Comparison of ENCODE assay signal across 8 mouse cellular contexts in genomic region chr4:122883294-122883693, GRCm38 (mm10). TPM values are rescaled to one million over a fixed set of nuclear protein-coding genes. Genes with fewer than 3 reads are reported as not detected.
A peak's percentile ranks its signal among the peaks of the same experiment; 100 is the strongest.
DNase-seq lines count a peak whose midpoint lies in the region; ATAC-seq and TF ChIP-seq lines count a peak whose summit lies in the region.
"Had no signal": no experiment of that assay in that cellular context is flagged by ENCODE, and none has a peak within 500 bp of the region (broad histone marks: within the 10 kb centered on the region; RNA-seq: fewer than 3 reads in every experiment).

No protein-coding gene starts in this region.

- H3K4me1 ChIP-seq in hindbrain, embryonic 15.5 days (replicated peaks) = peaks cover 42% of the 10 kb centered on the region
- H3K4me1 ChIP-seq in hindbrain, embryonic 16.5 days (ENCODE audit: control insufficient read depth, insufficient read depth, low read depth, low read length) = peaks cover 28% of the 10 kb centered on the region
- peaks cover 7% of the 10 kb centered on the region; the same call in 1 of the 2 replicates for H3K4me1 ChIP-seq in midbrain, postnatal 0 days (ENCODE audit: insufficient read depth, low read length)
- H3K4me1 ChIP-seq in midbrain, embryonic 14.5 days (ENCODE audit: control insufficient read depth, insufficient read depth, low read length) = peaks cover 22% of the 10 kb centered on the region
- peaks cover 18% of the 10 kb centered on the region for H3K4me1 ChIP-seq in limb, embryonic 14.5 days (ENCODE audit: control insufficient read depth, insufficient read depth, low read length)
- peaks cover 40% of the 10 kb centered on the region for H3K4me1 ChIP-seq in stomach, embryonic 16.5 days (ENCODE audit: control insufficient read depth, insufficient read depth, low read length)

- 0 out of 2 replicates have a peak overlapping the region, but pooled peaks have one; percentile 22 for H3K9ac ChIP-seq in hindbrain, embryonic 15.5 days
- H3K9ac ChIP-seq in hindbrain, embryonic 16.5 days (ENCODE audit: low read depth, low read length) = no peak overlapping the region
- H3K9ac ChIP-seq in midbrain, postnatal 0 days (replicated peaks; ENCODE audit: low read length, poor library complexity, severe bottlenecking) = no peak overlapping the region
- H3K9ac ChIP-seq in midbrain, embryonic 14.5 days (replicated peaks; ENCODE audit: low read length) = no peak overlapping the region
- H3K9ac ChIP-seq in limb, embryonic 14.5 days (ENCODE audit: low read depth, low read length, severe bottlenecking) = no peak overlapping the region
- no peak overlapping the region for H3K9ac ChIP-seq in stomach, embryonic 16.5 days (ENCODE audit: low read length)

- peak overlapping the region; percentile 64; the same call in 1 of the 2 replicates for H3K4me2 ChIP-seq in hindbrain, embryonic 15.5 days
- H3K4me2 ChIP-seq in hindbrain, embryonic 16.5 days (ENCODE audit: low read length) = no peak overlapping the region; the same call in 1 of the 2 replicates
- no peak overlapping the region for H3K4me2 ChIP-seq in midbrain, postnatal 0 days (ENCODE audit: low read depth, low read length, poor library complexity, severe bottlenecking)
- no peak overlapping the region for H3K4me2 ChIP-seq in midbrain, embryonic 14.5 days (ENCODE audit: low read length)
- peak overlapping the region; percentile 89; the same call in 1 of the 2 replicates for H3K4me2 ChIP-seq in limb, embryonic 14.5 days (replicated peaks; ENCODE audit: low read depth, low read length, severe bottlenecking)
- H3K4me2 ChIP-seq in stomach, embryonic 16.5 days (ENCODE audit: low read depth, low read length) = peak overlapping the region; percentile 76

- WGBS in hindbrain, embryonic 15.5 days = 95% methylated on average over 3 of the region's 3 CpGs
- whole genome bisulfite sequencing in hindbrain, embryonic 16.5 days = 98% methylated on average over 3 of the region's 3 CpGs
- WGBS in midbrain, postnatal 0 days = 90% methylated on average over 3 of the region's 3 CpGs
- 96% methylated on average over 3 of the region's 3 CpGs for WGBS in midbrain, embryonic 14.5 days
- WGBS in limb, embryonic 14.5 days = 86% methylated on average over 3 of the region's 3 CpGs
- WGBS in stomach, embryonic 16.5 days = 83% methylated on average over 3 of the region's 3 CpGs

- no peak for DNase-seq in midbrain, postnatal 0 days (ENCODE audit: low spot score)
- DNase-seq in midbrain, embryonic 14.5 days = no peak
- DNase-seq in limb, embryonic 14.5 days (ENCODE audit: low spot score) = no peak
- no peak for DNase-seq in B cell, adult 2 months
- DNase-seq: lung, adult 2 months had no signal

- H3K27ac ChIP-seq in hindbrain, embryonic 15.5 days (replicated peaks) = no peak overlapping the region
- H3K27ac ChIP-seq in hindbrain, embryonic 16.5 days (ENCODE audit: low read depth, low read length) = no peak overlapping the region
- no peak overlapping the region for H3K27ac ChIP-seq in midbrain, postnatal 0 days (ENCODE audit: low read depth, low read length)
- H3K27ac ChIP-seq in midbrain, embryonic 14.5 days (replicated peaks; ENCODE audit: low read depth, low read length) = no peak overlapping the region
- H3K27ac ChIP-seq in limb, embryonic 14.5 days (replicated peaks; ENCODE audit: low read depth, low read length) = no peak overlapping the region
- no peak overlapping the region for H3K27ac ChIP-seq in stomach, embryonic 16.5 days (ENCODE audit: low read length)

- TF ChIP-seq CTCF in midbrain, postnatal 0 days (IDR thresholded peaks at IDR 0.05) = peak; percentile 24; the same call in 1 of the 2 replicates

- no peak for TF ChIP-seq POLR2A in limb, embryonic 14.5 days (IDR thresholded peaks at IDR 0.05; ENCODE audit: borderline replicate concordance, extremely low read depth, insufficient read depth, insufficient read length)

- H3K9me3 ChIP-seq in hindbrain, embryonic 15.5 days = no peaks in the 10 kb centered on the region
- no peaks in the 10 kb centered on the region for H3K9me3 ChIP-seq in hindbrain, embryonic 16.5 days (ENCODE audit: control insufficient read depth, low read length)
- H3K9me3 ChIP-seq in midbrain, postnatal 0 days (ENCODE audit: low read length) = no peaks in the 10 kb centered on the region
- H3K9me3 ChIP-seq in midbrain, embryonic 14.5 days (ENCODE audit: control insufficient read depth, low read length) = no peaks in the 10 kb centered on the region
- H3K9me3 ChIP-seq in limb, embryonic 14.5 days (ENCODE audit: control insufficient read depth, low read length) = no peaks in the 10 kb centered on the region
- H3K9me3 ChIP-seq in stomach, embryonic 16.5 days (replicated peaks; ENCODE audit: control insufficient read depth, low read length) = no peaks in the 10 kb centered on the region

- H3K4me3 ChIP-seq in hindbrain, embryonic 15.5 days = 0 out of 2 replicates have a peak overlapping the region, but pooled peaks have one; percentile 79
- H3K4me3 ChIP-seq in hindbrain, embryonic 16.5 days (ENCODE audit: low read length) = no peak overlapping the region
- H3K4me3 ChIP-seq in midbrain, postnatal 0 days (ENCODE audit: low read depth, low read length) = no peak overlapping the region
- H3K4me3 ChIP-seq in midbrain, embryonic 14.5 days (replicated peaks; ENCODE audit: low read depth, low read length) = no peak overlapping the region
- H3K4me3 ChIP-seq in limb, embryonic 14.5 days (replicated peaks; ENCODE audit: low read length) = no peak overlapping the region
- H3K4me3 ChIP-seq in stomach, embryonic 16.5 days (replicated peaks; ENCODE audit: low read length) = peak overlapping the region; percentile 85

- ATAC-seq in hindbrain, embryonic 15.5 days (ENCODE audit: low FRiP score, low read depth) = no peak
- no peak for ATAC-seq in hindbrain, embryonic 16.5 days
- ATAC-seq in midbrain, postnatal 0 days (ENCODE audit: low FRiP score) = no peak
- no peak for ATAC-seq in midbrain, embryonic 14.5 days (ENCODE audit: low FRiP score, low TSS enrichment)
- ATAC-seq in limb, embryonic 14.5 days (ENCODE audit: low FRiP score, low read depth) = no peak
- no peak for ATAC-seq in stomach, embryonic 16.5 days (ENCODE audit: insufficient read depth, low FRiP score)

- H3K36me3 ChIP-seq in hindbrain, embryonic 15.5 days = no peaks in the 10 kb centered on the region
- no peaks in the 10 kb centered on the region for H3K36me3 ChIP-seq in hindbrain, embryonic 16.5 days (ENCODE audit: control insufficient read depth, insufficient read depth, low read length)
- 0 out of 2 replicates have a peak, but pooled peaks cover 2% of the 10 kb centered on the region for H3K36me3 ChIP-seq in midbrain, postnatal 0 days (ENCODE audit: insufficient read depth, low read length)
- H3K36me3 ChIP-seq in midbrain, embryonic 14.5 days (ENCODE audit: control insufficient read depth, insufficient read depth, low read length) = no peaks in the 10 kb centered on the region
- H3K36me3 ChIP-seq in limb, embryonic 14.5 days (ENCODE audit: control insufficient read depth, insufficient read depth, low read length) = no peaks in the 10 kb centered on the region
- no peaks in the 10 kb centered on the region for H3K36me3 ChIP-seq in stomach, embryonic 16.5 days (ENCODE audit: control insufficient read depth, insufficient read depth, low read length)

- no peaks in the 10 kb centered on the region for H3K27me3 ChIP-seq in hindbrain, embryonic 15.5 days
- H3K27me3 ChIP-seq in hindbrain, embryonic 16.5 days (replicated peaks; ENCODE audit: control insufficient read depth, insufficient read depth, low read length) = no peaks in the 10 kb centered on the region
- H3K27me3 ChIP-seq in midbrain, postnatal 0 days (ENCODE audit: insufficient read depth, low read length) = no peaks in the 10 kb centered on the region
- H3K27me3 ChIP-seq in midbrain, embryonic 14.5 days (ENCODE audit: control insufficient read depth, insufficient read depth, low read length) = no peaks in the 10 kb centered on the region
- H3K27me3 ChIP-seq in limb, embryonic 14.5 days (ENCODE audit: control insufficient read depth, insufficient read depth, low read length) = no peaks in the 10 kb centered on the region
- H3K27me3 ChIP-seq in stomach, embryonic 16.5 days (ENCODE audit: control insufficient read depth, insufficient read depth, low read length) = no peaks in the 10 kb centered on the region

RNA-seq across cellular contexts. Expression of gene Cap1, which starts 2.6 kb away (rescaled TPM):
- polyA plus RNA-seq in hindbrain, embryonic 15.5 days (2015; fragmentation: Nextera tagmentation; extraction: Ambion mirVana) = 67.8 and 72.8 TPM in 2 replicates
- polyA plus RNA-seq in hindbrain, embryonic 16.5 days (2015; fragmentation: Nextera tagmentation; extraction: Ambion mirVana) = 71.6 and 84.9 TPM in 2 replicates
- 145 and 157 TPM in 2 replicates for total RNA-seq in midbrain, postnatal 0 days (2014; rRNA removed)
- polyA plus RNA-seq in midbrain, postnatal 0 days (2015; fragmentation: Nextera tagmentation; extraction: Ambion mirVana) = 58.9 and 60.9 TPM in 2 replicates
- 52.2 and 72.8 TPM in 2 replicates for polyA plus RNA-seq in midbrain, embryonic 14.5 days (2014; fragmentation: Nextera tagmentation; extraction: Ambion mirVana)
- 86.6 and 95.8 TPM in 2 replicates for polyA plus RNA-seq in limb, embryonic 14.5 days (2012; rRNA removed)
- polyA plus RNA-seq in limb, embryonic 14.5 days (2014; fragmentation: Nextera tagmentation; extraction: Ambion mirVana) = 68.0 and 73.5 TPM in 2 replicates
- polyA plus RNA-seq in stomach, embryonic 16.5 days (2015; fragmentation: Nextera tagmentation; extraction: Ambion mirVana) = 75.1 and 99.6 TPM in 2 replicates

RNA-seq across cellular contexts. Expression of gene Ppt1, which starts 47.3 kb away (rescaled TPM):
- polyA plus RNA-seq in hindbrain, embryonic 15.5 days (2015; fragmentation: Nextera tagmentation; extraction: Ambion mirVana) = 88.8 and 93.6 TPM in 2 replicates
- 94.2 and 99.7 TPM in 2 replicates for polyA plus RNA-seq in hindbrain, embryonic 16.5 days (2015; fragmentation: Nextera tagmentation; extraction: Ambion mirVana)
- total RNA-seq in midbrain, postnatal 0 days (2014; rRNA removed) = 44.2 and 53.5 TPM in 2 replicates
- 80.2 and 81.3 TPM in 2 replicates for polyA plus RNA-seq in midbrain, postnatal 0 days (2015; fragmentation: Nextera tagmentation; extraction: Ambion mirVana)
- 66.1 and 74.7 TPM in 2 replicates for polyA plus RNA-seq in midbrain, embryonic 14.5 days (2014; fragmentation: Nextera tagmentation; extraction: Ambion mirVana)
- polyA plus RNA-seq in limb, embryonic 14.5 days (2012; rRNA removed) = 58.1 and 68.8 TPM in 2 replicates
- polyA plus RNA-seq in limb, embryonic 14.5 days (2014; fragmentation: Nextera tagmentation; extraction: Ambion mirVana) = 76.0 and 79.5 TPM in 2 replicates
- 79.3 and 90.6 TPM in 2 replicates for polyA plus RNA-seq in stomach, embryonic 16.5 days (2015; fragmentation: Nextera tagmentation; extraction: Ambion mirVana)

Comparison
In these comparisons a context has a peak if more than half of its experiments do, and no peak if none do; other contexts are left out.
1. H3K4me2 ChIP-seq: peak in hindbrain, embryonic 15.5 days (single experiment), limb, embryonic 14.5 days (single experiment) and stomach, embryonic 16.5 days (single experiment); none in hindbrain, embryonic 16.5 days (single experiment), midbrain, postnatal 0 days (single experiment) and midbrain, embryonic 14.5 days (single experiment).
2. H3K4me3 ChIP-seq: peak in hindbrain, embryonic 15.5 days (single experiment) and stomach, embryonic 16.5 days (single experiment); none in hindbrain, embryonic 16.5 days (single experiment), midbrain, postnatal 0 days (single experiment), midbrain, embryonic 14.5 days (single experiment) and limb, embryonic 14.5 days (single experiment).